Mouse (Mus musculus) mouse trophoblast stem cell (cell line): ENCODE measurements at regions not wholly inside any gene's neighbourhood (a gene's known extent, or its start where the extent isn't known, plus 50 kb on each side); places are given as distances from the start of the nearest gene placed in this dataset.

ENCODE experiments used
- in situ Hi-C, 2 experiments: fragments of 300-500 bp; cut with MseI, MboI; formaldehyde crosslinking; loops; 2 replicates in 1 of 2; 3 replicates in 1 of 2; pipeline ENCODE4 v1.15.1; 2025

- in situ Hi-C loops = no loop called here
Observed at GRCm38 (mm10) chr6:51268931-51269330, 163.5 kb upstream of the Nfe2l3 start.

GRCm38 (mm10) chr6:51269617-51270016 is 162.9 kb upstream of the Nfe2l3 start:
- in situ Hi-C loops = no loop called here

- in situ Hi-C loops = no loop called here
Observed at GRCm38 (mm10) chr6:51270216-51271127, 162.0 kb upstream of the Nfe2l3 start.

- in situ Hi-C loops = no loop called here
Observed at GRCm38 (mm10) chr6:51271128-51271480, 161.4 kb upstream of the Nfe2l3 start.

- in situ Hi-C loops = no loop called here
Observed at GRCm38 (mm10) chr6:51272136-51272736, 160.2 kb upstream of the Nfe2l3 start.

- in situ Hi-C loops = no loop called here
Observed at GRCm38 (mm10) chr6:51279491-51279890, 153.0 kb upstream of the Nfe2l3 start.

- in situ Hi-C loops = no loop called here
Observed at GRCm38 (mm10) chr6:51280231-51280630, 152.2 kb upstream of the Nfe2l3 start.

GRCm38 (mm10) chr6:51283916-51284706 is 148.4 kb upstream of the Nfe2l3 start:
- in situ Hi-C loops = no loop called here

GRCm38 (mm10) chr6:51284881-51285280 is 147.6 kb upstream of the Nfe2l3 start:
- in situ Hi-C loops = no loop called here

- in situ Hi-C loops = no loop called here
Observed at GRCm38 (mm10) chr6:51286836-51287235, 145.6 kb upstream of the Nfe2l3 start.

- in situ Hi-C loops = no loop called here
Observed at GRCm38 (mm10) chr6:51287383-51287782, 145.1 kb upstream of the Nfe2l3 start.

- in situ Hi-C loops = no loop called here
Observed at GRCm38 (mm10) chr6:51287807-51288206, 144.7 kb upstream of the Nfe2l3 start.

GRCm38 (mm10) chr6:51288306-51289066 is 144.0 kb upstream of the Nfe2l3 start:
- in situ Hi-C loops = no loop called here

- in situ Hi-C loops = no loop called here
Observed at GRCm38 (mm10) chr6:51289067-51289725, 143.3 kb upstream of the Nfe2l3 start.

- in situ Hi-C loops = no loop called here
Observed at GRCm38 (mm10) chr6:51300694-51301417, 131.6 kb upstream of the Nfe2l3 start.

- in situ Hi-C loops = no loop called here
Observed at GRCm38 (mm10) chr6:51301831-51302230, 130.6 kb upstream of the Nfe2l3 start.

- in situ Hi-C loops = no loop called here
Observed at GRCm38 (mm10) chr6:51302240-51302639, 130.2 kb upstream of the Nfe2l3 start.

GRCm38 (mm10) chr6:51318341-51318740 is 114.1 kb upstream of the Nfe2l3 start:
- in situ Hi-C loops = no loop called here

- in situ Hi-C loops = no loop called here
Observed at GRCm38 (mm10) chr6:51320019-51320418, 112.5 kb upstream of the Nfe2l3 start.

- in situ Hi-C loops = no loop called here
Observed at GRCm38 (mm10) chr6:51320676-51321419, 111.6 kb upstream of the Nfe2l3 start.
